Mouse (Mus musculus) left cerebral cortex, postnatal 36 days (tissue): ENCODE data around the gene Prickle4. TPM values are rescaled to one million over a fixed set of nuclear protein-coding genes. Genes with fewer than 3 reads are reported as not detected.

Experiments
- DNase-seq, 2 experiments: peaks; one replicate each; pipeline ENCODE4 v3.0.0; 2021 to 2022; ENCODE audit warnings: low spot score in 2 of 2, mixed read lengths in 1 of 2
- intact Hi-C: fragments of 180-260 bp; cut with DNase I; formaldehyde crosslinking; loops from one replicate; pipeline ENCODE4 v1.15.1; 2025
- total RNA-seq, 2 experiments: library from RNA; stranded (reverse); gene quantifications; 2 replicates each; pipeline ENCODE4 v1.2.3; 2021

Prickle4 gene
- 1 to 10 TPM; 3.0 to 3.5 TPM for total RNA-seq

DNA sequence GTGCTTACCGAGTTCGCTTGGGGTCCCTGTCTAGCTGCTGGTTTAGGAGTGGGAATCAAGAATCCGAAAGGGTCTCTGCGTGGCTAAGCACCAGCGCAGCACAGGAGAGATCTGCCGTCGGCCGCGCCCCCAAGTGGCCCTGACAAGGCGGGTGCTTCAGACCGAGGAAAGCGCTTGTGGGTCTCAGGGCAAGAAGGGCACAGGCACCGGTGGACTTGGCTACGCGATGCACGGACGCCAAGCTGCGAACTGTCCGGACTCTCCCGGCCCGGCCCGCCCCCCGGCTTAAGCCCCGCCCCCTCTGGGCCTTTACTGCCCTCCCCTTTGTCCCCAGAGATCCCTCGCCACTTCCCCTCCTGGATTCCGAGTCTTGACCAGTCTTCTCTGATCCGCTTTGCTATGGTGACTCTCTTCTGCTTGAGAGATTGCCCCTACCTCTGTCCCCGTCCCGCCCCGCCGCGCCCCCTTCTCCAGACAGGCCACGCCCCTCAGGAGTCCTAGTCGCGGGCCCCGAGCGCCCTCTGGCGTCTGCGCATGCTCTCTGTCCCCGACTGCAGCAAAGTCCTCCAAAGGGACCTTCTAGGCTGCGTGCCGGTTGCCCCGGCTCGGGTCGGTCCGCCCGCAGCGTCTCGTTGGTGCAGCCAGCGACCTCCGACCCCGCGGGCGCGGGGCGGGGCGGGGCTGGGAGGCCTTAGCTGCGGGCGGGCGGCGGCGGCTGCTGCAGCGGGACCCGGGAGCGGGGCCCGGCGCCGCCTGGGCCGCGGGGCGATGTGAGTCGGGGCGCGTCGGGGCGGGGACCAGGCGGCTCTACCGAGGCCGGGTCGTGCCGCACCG, at the start of gene Prickle4:
Prickle4 (minus strand) TSS at position 234 of the 834 bp plus-strand sequence.
- intact Hi-C loops = no loop called here

DNA sequence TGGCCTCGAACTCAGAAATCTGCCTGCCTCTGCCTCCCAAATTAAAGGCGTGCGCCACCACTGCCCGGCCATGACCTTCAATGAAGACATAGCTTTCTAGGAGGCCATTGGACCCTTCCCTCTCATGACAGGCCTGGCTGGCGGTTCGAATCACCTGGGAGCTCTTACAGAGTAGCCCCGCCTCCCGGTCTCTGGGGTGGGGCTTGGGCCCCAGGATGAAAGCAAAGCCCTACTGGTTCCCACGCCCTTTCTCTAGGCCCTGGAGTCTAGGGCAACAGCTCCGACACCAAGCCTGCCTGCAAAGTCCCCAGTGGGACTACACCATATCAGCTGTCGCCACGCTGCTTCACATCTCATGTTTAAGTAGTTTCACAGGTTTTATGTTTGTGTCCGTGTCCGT, 49.5 kb upstream of the Prickle4 start:
- DNase-seq = no peak

More for the DNA sequence above, at the start of gene Prickle4:
- DNase-seq = peak; percentile 96

DNA sequence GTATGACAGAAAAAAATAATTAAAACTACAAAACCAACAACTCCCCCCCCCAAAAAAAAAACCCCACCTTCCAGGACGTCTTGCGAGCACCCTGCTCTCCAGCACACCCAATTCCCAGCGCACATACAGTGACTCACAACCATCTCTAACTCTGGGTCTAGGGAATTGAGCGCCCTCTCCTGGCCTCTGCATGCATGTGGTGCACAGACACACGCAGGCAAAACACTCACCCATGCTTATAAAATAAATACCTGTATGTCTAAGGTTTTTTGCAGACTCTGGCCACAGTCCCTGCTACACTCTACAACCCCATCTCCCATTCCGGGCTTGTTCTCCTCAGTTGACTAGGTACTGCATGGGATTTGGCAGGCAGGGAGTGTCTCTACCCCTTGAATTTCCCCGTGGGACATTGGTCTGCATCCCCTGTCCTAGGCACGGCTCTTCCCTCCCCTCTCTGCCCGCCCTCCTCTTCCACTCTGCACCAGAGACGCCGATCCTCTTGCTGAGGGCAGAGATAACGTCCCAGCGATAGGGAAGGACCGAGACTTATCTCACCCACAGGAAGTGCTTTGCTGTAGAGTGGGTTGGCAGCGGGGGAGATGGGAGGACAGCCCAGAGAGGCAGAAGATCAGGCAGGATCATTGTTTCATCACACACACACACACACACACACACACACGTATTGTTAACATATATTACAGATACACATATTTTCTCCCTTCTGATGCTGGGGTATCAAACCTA, 48.6 kb upstream of the Prickle4 start:
- DNase-seq = no peak
- intact Hi-C loops = no loop called here

More for the DNA sequence above, 49.5 kb upstream of the Prickle4 start:
- intact Hi-C loops = no loop called here

DNA sequence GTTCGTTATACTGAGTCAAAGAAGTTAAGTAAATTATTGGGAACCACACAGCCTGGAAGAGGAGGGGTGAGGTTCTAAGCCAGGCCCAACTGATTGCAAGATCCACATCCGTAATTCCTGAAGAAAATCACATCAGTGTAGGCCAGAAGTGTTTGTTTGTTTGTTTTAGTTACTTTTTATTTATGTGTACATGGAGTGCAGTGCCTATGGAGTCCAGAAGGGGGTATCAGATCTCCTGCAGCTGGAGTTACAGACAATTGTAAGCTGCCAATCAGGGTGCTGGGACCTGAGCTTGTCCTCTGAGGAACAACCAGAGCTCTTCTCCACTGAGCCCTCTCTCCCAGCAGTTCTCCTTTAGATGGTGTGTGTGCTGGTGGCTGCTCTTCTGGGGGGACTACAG, 45.6 kb upstream of the Prickle4 start:
- intact Hi-C loops = no loop called here
- DNase-seq = no peak

DNA sequence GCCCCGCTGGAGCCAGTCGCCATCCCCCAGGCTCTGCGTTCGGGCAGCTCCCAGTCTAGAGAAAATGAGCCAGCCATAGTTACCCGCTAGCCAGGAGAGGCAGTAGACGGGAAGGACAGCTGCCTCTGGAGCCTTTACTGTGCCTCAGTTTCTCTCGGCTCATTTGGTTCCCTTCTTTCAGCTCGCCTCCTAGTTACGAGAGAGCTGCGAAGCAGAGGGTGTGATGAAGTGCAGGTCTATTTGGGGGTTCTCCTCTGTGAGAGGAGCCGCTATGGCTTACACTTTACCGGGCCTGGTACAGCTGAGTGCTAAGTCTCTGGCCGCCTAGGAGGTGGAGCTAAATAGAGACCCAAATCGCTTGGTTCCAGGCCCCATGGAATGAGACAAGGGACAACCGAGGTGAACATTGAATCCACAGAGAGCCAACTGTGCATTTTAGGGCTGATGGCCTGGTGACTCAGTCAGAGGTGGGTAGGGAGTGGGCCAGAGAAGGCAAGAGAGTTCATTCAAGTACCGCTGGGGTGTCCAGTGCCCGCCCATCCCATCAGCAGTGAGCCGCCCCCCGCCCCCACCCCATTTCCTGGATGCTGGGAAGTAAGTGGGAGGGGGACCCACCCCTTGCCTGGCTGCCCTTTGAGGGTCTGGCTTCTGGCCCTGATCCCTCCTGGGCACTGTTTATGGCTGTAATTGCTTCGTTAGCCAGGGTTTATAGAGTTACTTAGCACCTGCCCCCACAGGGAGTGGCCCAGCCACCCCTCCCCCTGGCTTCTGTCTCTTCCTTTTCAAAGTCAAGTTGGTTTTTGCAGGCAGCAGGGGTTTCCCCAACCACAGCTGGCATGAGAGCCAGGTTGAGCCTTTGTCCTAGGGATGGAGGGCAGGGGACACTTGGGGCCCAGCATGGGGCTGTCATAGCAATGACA, 44.6 kb upstream of the Prickle4 start:
- intact Hi-C loops = no loop called here
- DNase-seq = no peak

DNA sequence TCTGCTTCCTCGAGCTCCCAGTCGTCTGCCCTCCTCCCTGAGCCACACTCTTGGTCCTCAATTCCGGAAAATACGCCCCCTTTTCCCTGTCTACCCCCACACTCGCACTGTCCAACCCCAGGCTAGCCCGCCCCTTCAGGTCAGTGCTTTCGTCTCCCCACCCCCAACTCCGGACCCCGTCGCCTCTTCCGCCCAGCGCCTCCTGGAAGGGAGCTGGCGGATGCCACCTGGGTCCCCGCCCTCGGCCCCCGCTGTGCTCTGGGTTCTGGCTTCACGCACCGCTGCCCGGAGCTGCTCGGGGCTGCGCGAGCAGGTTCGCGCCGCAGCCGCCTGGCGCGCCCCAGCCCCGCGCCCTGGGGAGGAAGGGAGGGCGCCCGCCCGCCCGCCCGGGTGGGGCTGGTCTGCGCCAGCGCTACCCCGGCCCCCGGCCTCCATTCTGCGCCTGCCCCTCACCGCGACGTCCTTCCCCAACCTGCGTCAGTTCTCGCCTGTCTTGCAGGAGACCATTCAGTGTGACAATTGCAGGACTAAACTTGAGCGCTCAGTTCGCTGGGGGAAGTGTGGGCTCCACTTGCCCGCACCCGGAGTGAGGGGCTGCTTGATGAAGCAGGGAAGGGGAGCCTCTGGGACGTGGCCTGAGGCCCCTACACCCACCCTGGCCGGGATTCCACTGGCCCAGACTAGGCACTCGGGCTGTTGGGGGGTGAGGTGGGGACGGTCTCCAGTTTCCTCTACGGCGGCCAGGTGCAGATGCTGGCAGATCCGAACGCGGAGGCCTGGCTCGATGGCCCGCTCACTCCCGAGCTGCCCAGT, 43.7 kb upstream of the Prickle4 start:
- DNase-seq = peak; percentile 21 to 30
- intact Hi-C loops = no loop called here

DNA sequence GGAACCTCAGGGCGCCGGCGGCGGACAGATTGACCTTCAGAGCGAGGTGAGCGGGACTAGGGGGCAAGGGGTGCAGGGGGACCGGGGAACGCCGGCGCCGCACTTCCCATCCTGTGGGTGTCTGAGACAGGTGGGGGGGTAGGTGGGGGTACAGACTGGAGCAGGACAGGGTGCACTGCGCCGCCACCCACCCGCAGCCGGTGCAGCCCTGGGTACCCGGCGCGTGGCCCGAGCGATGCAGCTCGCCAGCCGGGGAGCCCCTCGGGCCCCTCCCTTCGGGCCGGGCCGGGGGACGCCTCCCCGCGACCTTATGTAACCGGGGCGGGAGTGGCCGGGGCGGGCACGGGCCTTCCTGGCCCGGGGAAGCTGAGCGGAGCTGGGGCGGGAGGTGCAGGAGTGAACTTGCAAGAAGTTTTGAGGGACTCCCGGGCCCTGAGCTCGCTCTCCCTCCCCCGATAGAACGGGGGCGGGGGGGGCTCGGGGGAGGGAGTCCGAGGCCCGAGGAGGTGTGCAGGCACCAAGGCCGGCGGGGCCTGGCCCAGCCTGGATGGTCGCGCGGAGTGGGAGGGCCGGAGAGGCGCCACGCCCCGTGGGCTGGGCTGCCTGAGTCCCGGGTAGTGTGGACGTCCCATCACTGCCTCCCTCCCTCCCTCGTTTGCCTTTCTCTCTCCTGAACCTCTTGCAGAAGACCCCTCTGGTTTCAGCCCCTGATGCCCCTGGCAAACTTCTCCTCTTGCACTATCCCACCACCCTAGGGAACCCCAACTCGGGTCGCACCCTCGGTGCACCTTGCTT, 42.9 kb upstream of the Prickle4 start:
- intact Hi-C loops = no loop called here
- DNase-seq = peak; percentile 61 to 69

DNA sequence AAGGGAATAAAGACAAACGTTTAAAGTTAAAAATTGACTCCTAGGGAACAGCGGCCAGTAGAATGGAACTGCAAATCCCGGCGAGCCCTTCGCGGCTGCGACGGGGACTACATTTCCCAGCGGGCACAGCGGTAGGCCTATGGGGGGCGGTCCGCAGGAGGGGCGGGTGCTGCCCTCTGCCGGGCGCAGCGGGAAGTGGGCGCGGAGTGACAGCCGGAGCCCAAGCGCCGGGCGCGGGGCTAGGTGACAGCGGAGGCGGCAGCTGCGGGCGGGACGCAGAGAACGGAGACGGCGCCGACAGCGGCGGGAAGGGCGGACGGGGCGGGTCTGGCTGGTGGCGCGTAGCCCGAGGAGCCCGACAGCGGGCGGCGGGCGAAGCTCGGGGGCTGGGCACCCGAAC, 42.3 kb upstream of the Prickle4 start, which contains the start of gene Tfeb:
Tfeb (plus strand) TSS at position 175 of the 400 bp plus-strand sequence.
- intact Hi-C loops = no loop called here
- DNase-seq = peak; percentile 96 to 97

DNA sequence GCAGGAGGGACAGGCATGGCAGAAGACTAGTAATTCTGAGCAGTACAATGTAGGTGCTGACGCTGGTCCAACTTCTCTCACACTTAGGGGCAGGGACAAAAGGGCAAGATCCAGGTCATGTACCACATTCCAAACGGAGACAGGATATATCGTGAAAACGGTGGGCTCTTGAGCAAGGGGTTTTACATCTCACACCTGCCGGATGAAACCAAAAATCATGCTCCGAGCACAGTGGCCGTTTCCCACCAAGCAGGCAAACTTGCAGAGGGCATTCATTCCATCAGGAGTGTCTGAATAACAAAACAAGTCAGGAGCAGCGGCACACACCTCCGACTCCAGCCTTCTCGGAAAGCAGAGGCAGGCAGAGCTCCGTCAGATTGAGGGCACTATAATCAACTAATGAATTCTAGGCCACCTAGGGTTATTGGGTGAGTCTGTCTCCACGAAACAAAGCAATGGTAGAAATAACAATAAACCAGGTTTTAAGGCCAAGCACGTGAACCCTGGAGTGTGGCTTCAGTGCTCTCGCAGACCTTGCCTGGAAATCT, 41.1 kb upstream of the Prickle4 start:
- intact Hi-C loops = no loop called here
- no peak for DNase-seq

DNA sequence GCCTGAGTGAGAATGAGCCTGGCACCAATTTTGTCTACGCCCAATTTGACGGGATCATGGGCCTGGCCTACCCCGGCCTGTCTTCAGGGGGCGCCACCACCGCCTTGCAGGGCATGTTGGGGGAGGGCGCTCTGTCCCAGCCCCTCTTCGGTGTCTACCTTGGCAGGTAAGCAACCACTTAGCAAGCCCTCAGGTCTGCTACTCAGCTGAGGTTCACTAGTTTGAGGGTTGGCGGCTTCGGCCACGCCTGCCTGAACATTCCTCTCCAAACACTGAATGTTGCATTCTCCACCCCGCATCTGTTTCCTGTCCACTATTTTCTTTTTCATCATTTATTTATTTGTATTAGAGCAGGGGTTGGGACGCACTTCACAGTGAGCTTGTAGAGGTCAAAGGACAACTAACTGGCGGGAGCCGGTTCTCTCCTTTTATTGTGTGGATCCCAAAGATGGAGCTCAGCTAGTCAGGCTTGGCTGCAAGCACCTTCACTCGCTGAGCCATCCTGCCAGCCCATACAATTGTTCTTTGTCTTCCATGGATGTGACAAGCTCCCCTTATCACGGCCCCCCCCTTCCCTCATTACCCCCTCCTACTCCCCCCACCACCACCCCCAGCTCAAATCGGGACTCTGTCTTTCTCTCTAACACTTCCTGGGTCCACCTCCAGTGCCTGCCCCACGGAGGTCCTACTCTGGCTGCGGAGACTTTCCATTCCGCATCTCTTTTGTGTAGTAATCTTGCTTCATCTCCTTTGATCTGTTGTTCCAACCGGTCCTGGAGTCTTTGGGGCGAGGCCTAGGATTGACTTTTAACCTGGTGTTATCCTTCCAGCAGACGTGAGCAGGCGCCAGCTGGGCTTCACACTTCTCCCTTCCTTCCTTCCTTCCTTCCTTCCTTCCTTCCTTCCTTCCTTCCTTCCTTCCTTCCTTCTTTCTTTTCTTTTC, 36.4 kb upstream of the Prickle4 start:
- intact Hi-C loops = no loop called here
- DNase-seq = no peak

DNA sequence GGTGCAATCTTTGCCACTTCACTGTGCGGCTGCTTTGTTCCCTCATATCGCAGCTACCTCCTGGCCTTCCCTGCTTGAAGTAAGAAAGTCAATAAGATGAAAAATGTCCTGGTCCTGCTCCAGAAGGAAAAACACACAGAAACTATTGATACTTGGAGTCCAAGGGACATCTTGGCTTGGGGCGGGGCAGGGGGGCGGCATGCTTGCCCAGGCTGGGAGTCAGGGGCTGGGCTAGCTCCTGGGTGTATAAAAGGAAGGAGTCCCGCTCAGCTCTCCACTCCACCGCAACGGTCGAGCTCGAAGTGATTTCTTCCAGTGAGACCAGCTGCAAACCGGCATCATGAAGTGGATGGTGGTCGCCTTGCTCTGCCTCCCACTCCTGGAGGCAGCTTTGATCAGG, 32.0 kb upstream of the Prickle4 start, which contains the start of gene Pgc:
Pgc (plus strand) TSS at position 277 of the 400 bp plus-strand sequence.
- intact Hi-C loops = no loop called here
- DNase-seq = no peak

DNA sequence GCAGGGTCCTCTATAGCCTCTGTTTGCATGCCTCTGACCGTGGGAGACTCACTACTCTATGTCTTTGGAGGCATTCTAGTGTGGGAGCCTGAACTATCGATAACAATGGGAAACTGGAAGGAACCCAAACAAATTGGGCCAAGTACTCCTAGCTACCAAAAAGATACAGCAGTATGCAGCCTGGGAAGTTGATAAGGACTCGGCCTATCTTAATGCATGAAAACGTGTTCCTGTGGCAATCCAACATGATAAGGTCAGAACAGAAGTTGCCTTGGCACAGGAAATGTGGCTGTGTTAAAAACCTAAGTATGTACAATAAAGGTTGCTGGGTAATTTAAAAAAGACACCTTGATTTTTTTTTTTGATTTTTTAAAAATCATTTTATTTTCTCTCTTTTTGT, 26.6 kb upstream of the Prickle4 start:
- intact Hi-C loops = no loop called here

DNA sequence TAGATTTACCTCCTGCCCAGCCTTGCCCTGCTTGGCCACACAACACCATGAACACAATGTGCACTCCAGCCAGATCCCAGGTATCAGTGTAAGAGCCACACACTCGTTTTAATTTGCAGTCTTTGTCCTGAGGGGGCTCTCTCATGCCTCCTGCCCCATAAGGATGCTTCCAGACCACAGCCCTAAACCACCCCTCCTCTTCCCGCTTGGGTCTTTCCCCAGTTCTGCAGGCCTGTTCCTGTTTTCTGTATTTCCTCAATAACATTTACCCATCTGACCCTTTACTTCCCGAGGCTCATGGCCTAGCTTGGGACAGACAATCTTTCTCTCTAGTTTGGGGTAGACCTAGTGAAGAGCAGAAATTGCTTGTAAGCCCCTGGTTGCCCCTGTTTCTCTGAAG, 20.5 kb upstream of the Prickle4 start:
- intact Hi-C loops = no loop called here
- DNase-seq = no peak

More for the DNA sequence above, 26.6 kb upstream of the Prickle4 start:
- no peak for DNase-seq

DNA sequence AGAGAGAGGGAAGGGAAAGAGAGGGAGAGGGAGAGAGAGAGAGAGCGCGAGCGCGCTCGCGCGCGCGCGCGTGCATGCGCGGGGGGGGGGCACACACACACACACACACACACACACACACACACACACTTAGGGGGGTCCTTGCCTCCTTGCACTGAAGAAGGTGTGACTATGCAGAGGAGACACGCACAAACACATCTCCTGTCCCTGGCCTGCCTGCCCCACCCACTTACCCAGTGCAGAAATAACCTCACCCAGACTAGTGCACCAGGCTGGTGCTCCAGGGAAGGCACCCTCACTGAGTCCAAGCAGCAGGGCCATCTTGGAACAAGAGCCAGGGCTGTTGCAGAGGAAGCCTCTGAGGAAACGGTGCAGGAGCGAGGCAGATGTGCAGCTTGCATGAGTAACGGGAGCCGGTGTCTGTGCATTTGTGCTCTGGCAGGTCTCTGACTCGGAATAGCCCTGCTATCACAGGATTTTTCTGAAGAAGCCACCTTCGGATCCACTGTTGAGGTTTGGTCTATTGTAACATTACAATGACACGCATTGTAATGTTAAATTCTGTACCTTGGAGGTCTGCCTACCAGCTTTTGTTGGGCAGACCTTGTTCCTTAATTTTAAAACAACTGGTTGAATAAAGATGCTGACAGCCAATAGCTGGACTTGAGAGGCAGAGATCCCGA, 18.5 kb upstream of the Prickle4 start:
- intact Hi-C loops = no loop called here
- no peak for DNase-seq

DNA sequence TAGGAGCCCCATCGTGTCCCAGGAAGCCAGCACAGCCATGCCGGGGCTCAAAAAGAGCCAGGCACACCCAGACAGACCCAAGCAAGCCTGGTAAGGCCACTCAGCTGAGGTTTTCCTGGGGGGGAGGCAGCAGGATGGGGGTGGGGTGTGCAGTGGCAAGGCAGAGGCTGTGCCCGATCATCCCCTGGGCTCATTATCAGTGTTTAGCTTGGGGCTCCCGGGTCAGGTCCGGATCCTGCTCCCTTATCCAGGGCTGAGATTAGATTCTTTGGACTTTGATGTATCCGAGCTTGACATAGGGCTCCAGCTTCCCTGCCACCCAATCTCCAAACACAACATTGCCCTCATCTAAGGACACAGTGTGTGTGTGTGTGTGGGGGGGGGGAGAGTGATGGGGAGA, 17.3 kb upstream of the Prickle4 start:
- intact Hi-C loops = no loop called here
- no peak for DNase-seq

DNA sequence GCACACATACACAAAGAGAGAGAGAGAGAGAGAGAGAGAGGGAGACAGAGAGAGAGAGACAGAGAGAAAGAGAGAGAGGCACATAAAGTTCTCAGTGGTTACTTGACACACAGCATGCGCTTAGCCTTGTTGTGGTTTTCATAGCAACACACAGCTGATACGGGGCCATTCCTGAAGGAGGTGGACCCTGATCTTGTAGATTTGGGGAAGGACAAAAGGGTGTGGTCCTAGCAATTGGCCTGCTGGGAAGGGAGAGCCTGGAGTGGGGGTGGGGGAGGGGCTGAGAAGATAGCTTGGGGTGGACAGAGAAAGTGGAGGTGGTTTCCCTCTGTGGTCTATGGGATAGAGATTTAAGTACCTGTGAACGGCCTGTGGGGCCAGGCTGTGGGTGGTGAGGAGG, 15.5 kb upstream of the Prickle4 start:
- no peak for DNase-seq
- intact Hi-C loops = no loop called here
